ENCODE assay signal across 11 mouse cellular contexts in genomic region chr9:14631729-14632128, GRCm38 (mm10). TPM values are rescaled to one million over a fixed set of nuclear protein-coding genes. Genes with fewer than 3 reads are reported as not detected.
A peak's percentile ranks its signal among the peaks of the same experiment; 100 is the strongest.
DNase-seq lines count a peak whose midpoint lies in the region; ATAC-seq lines count a peak whose summit lies in the region.
"Had no signal": no experiment of that assay in that cellular context is flagged by ENCODE, and none has a peak within 500 bp of the region (broad histone marks: within the 10 kb centered on the region; RNA-seq: fewer than 3 reads in every experiment).

No protein-coding gene starts in this region.

- peak overlapping the region; percentile 68 for H3K27ac ChIP-seq in embryonic facial prominence, embryonic 13.5 days
- H3K27ac ChIP-seq: heart, embryonic 13.5 days had no signal

- ATAC-seq in embryonic facial prominence, embryonic 13.5 days (ENCODE audit: insufficient number of reproducible peaks, insufficient read depth, low FRiP score, low TSS enrichment, low read depth), result peak; percentile 78

- intact Hi-C loops in left cerebral cortex, postnatal 4 days (cut with DNase I), result no loop called here

- H3K27me3 ChIP-seq in embryonic facial prominence, embryonic 13.5 days, result peaks cover 7% of the 10 kb centered on the region

- peak; percentile 7 for DNase-seq in left cerebral cortex, postnatal 4 days
- no peak for DNase-seq in left cerebral cortex, adult 18-20 months (ENCODE audit: low spot score in 2 of 2)
- peak; percentile 36 for DNase-seq in heart, postnatal 4 days
- peak; percentile 49 for DNase-seq in retina, embryonic 14.5 days (ENCODE audit: low spot score)
- no peak for DNase-seq in adrenal gland, postnatal 25 days
- DNase-seq in c-Kit-positive CD71-positive TER-119-positive erythroid progenitor cells, embryonic 14.5 days (ENCODE audit: low spot score), result no peak
- no peak for DNase-seq in kidney, adult 9 months
- DNase-seq: thymus, postnatal 4 days had no signal

- H3K4me2 ChIP-seq in embryonic facial prominence, embryonic 13.5 days, result peak overlapping the region; percentile 26
- H3K4me2 ChIP-seq: heart, embryonic 13.5 days had no signal

- 16% methylated on average over 5 of the region's 5 CpGs for WGBS in embryonic facial prominence, embryonic 13.5 days

- H3K4me1 ChIP-seq in embryonic facial prominence, embryonic 13.5 days, result peaks cover 34% of the 10 kb centered on the region

- H3K36me3 ChIP-seq in embryonic facial prominence, embryonic 13.5 days, result no peaks in the 10 kb centered on the region
- H3K36me3 ChIP-seq: heart, embryonic 13.5 days had no signal

- no peaks in the 10 kb centered on the region for H3K9me3 ChIP-seq in embryonic facial prominence, embryonic 13.5 days
- H3K9me3 ChIP-seq: heart, embryonic 13.5 days had no signal

- H3K9ac ChIP-seq in embryonic facial prominence, embryonic 13.5 days, result no peak overlapping the region
- H3K9ac ChIP-seq: heart, embryonic 13.5 days had no signal

- no peak overlapping the region for H3K4me3 ChIP-seq in embryonic facial prominence, embryonic 13.5 days
- H3K4me3 ChIP-seq: erythroblast, embryonic 14.5 days; heart, embryonic 13.5 days had no signal

RNA-seq across cellular contexts. Expression of gene Amotl1, which starts 13.1 kb away (rescaled TPM):
- 10 to 100 TPM; 21.6 to 23.4 TPM for total RNA-seq in left cerebral cortex, postnatal 4 days (2021)
- total RNA-seq in left cerebral cortex, adult 18-20 months (2021), result 10 to 100 TPM; 18.3 to 19.8 TPM
- 35.4 and 35.5 TPM in 2 replicates for polyA plus RNA-seq in embryonic facial prominence, embryonic 13.5 days (2015; fragmentation: Nextera tagmentation; extraction: Ambion mirVana)
- 10 to 100 TPM; 60.5 TPM for total RNA-seq in heart, postnatal 4 days (2021)
- total RNA-seq in adrenal gland, postnatal 25 days (2021), result 28.5 and 36.1 TPM in 2 replicates

Comparison
In these comparisons a context has a peak if more than half of its experiments do, and no peak if none do; other contexts are left out.
1. DNase-seq: peak in left cerebral cortex, postnatal 4 days (single experiment), heart, postnatal 4 days (single experiment) and retina, embryonic 14.5 days (single experiment); none in left cerebral cortex, adult 18-20 months (0 of 2), adrenal gland, postnatal 25 days (single experiment), c-Kit-positive CD71-positive TER-119-positive erythroid progenitor cells, embryonic 14.5 days (single experiment) and kidney, adult 9 months (single experiment).